Mouse (Mus musculus): ENCODE measurements at regions not wholly inside any gene's neighbourhood (a gene's known extent, or its start where the extent isn't known, plus 50 kb on each side); places are given as distances from the start of the nearest gene placed in this dataset.
A peak's percentile ranks its signal among the peaks of the same experiment; 100 is the strongest.
"Not testable (repeated sequence)": the region's sequence is repeated elsewhere in the genome, so short reads cannot be mapped to it uniquely, and the experiment has no call there.

DNA sequence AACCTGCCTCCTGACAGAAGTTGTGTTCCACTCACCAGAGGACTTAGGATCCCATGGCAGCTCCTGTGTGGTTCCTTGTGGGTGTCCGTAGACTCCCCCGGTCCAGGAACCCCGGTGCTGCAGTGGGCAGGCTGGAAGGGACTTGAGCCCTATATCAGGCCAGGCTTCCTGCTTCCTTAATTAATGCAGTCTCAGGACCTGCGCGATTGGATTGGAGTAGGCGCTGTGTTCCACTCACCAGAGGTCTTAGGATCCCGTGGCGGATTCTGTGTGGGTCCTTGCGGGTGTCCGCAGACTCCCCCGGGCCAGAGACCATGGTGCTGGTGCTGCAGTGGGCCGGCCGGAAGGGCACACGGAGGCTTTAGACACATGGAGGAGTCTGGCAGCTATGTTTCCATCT lies 288.7 kb downstream of the Fut8 start:
- H3K27ac ChIP-seq (ENCODE audit: insufficient read depth, low read depth, low read length); H3K4me1 ChIP-seq (ENCODE audit: control insufficient read depth, insufficient read depth, insufficient read length, low read length); H3K36me3 ChIP-seq (ENCODE audit: control insufficient read depth, insufficient read depth, low read length); H3K27me3 ChIP-seq (ENCODE audit: control insufficient read depth, insufficient read depth, low read length); H3K4me3 ChIP-seq (ENCODE audit: low read depth, low read length): not testable (repeated sequence)
- 97% methylated on average over 14 of the region's 14 CpGs for WGBS

DNA sequence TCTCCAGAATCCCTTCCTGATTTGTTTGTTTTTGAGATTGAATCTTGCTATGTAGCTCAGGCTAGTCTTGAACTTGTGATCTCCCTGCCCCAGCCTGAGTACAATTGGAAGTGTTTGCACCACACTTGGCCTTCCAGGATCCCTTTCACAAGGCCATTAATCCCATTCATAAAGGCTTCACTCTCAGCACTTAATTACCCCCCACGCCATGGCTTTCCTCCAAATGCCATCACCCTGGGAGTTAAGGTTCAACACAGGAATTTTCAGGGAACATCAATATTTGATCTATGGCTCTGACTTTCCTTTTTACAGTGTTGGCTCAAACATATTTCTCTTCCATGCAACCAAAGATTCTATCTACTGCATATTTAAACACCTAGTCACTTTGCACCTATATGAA lies 289.6 kb downstream of the Fut8 start:
- Histone ChIP-seq H3K27ac (ENCODE audit: insufficient read depth, low read depth, low read length) (no peak overlapping the region), H3K4me3 (ENCODE audit: low read depth, low read length) (no peak overlapping the region), H3K27me3 (ENCODE audit: control insufficient read depth, insufficient read depth, low read length) (no peaks in the 10 kb centered on the region), H3K36me3 (ENCODE audit: control insufficient read depth, insufficient read depth, low read length) (no peaks in the 10 kb centered on the region), H3K4me1 (ENCODE audit: control insufficient read depth, insufficient read depth, insufficient read length, low read length) (peaks cover 3% of the 10 kb centered on the region; the same call in 1 of the 2 replicates)
- 56% methylated on average over 1 of the region's 1 CpGs for WGBS
- TF ChIP-seq POLR2A (IDR thresholded peaks at IDR 0.05; ENCODE audit: low read depth, low read length): no peak

DNA sequence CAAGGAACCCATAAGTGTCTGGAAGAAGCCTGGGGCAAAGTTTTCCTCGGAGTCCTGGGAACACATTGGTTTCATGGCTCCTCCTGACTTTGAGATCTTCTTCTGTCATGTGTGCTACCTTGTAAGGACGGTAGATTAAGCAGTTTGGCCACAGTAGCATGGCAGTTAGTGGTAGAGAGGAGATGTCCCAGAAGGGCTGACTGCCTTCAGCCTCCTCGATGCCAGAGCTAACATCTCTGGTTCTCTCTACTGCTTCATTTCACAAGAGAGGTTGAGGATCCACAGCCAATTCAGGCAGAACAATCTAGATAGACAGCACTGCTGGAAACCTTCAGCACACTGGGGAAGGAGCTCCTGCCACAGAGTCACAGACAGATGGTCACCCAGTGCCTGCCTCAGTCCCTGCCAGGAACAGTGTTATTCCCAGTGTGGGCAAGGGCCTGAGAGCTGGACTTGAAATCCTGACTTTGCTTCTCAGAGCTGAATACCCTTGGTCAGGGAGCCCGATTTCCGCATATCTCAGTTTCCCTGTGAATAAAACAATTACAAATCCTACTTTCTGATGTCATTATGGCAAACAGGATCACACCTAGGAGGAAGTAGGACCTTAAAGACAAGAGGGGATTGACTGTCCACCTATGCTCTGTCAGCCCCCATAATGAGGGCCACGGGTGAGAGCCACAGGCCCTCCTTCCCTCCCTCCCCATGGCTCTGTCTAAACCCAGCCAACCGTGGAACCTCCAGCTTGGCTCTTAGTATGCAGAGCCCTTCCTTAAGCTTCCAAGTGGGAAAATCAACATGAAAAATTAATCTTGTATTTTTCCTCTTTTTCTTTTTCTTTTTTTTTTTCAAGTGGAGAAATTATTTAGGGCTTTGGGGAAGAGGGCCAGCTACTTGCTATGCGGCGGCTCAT lies 290.3 kb downstream of the Fut8 start:
- H3K27ac ChIP-seq (ENCODE audit: insufficient read depth, low read depth, low read length): no peak overlapping the region
- WGBS: 89% methylated on average over 9 of the region's 9 CpGs
- peaks cover 3% of the 10 kb centered on the region; the same call in 1 of the 2 replicates for H3K4me1 ChIP-seq (ENCODE audit: control insufficient read depth, insufficient read depth, insufficient read length, low read length)
- no peak overlapping the region for H3K4me3 ChIP-seq (ENCODE audit: low read depth, low read length)
- H3K36me3 ChIP-seq (ENCODE audit: control insufficient read depth, insufficient read depth, low read length): no peaks in the 10 kb centered on the region
- no peaks in the 10 kb centered on the region for H3K27me3 ChIP-seq (ENCODE audit: control insufficient read depth, insufficient read depth, low read length)
- TF ChIP-seq POLR2A (IDR thresholded peaks at IDR 0.05; ENCODE audit: low read depth, low read length): no peak
- no peak for TF ChIP-seq CTCF (IDR thresholded peaks at IDR 0.05; ENCODE audit: extremely low read depth, insufficient read length, insufficient replicate concordance, low read depth, low read length)

GRCm38 (mm10) chr12:77528868-77529271 lies 290.9 kb downstream of the Fut8 start:
- no peaks in the 10 kb centered on the region for H3K36me3 ChIP-seq (ENCODE audit: control insufficient read depth, insufficient read depth, low read length)
- H3K27me3 ChIP-seq (ENCODE audit: control insufficient read depth, insufficient read depth, low read length): no peaks in the 10 kb centered on the region
- TF ChIP-seq CTCF (IDR thresholded peaks at IDR 0.05; ENCODE audit: extremely low read depth, insufficient read length, insufficient replicate concordance, low read depth, low read length) (no peak), POLR2A (IDR thresholded peaks at IDR 0.05; ENCODE audit: low read depth, low read length) (no peak)
- H3K4me1 ChIP-seq (ENCODE audit: control insufficient read depth, insufficient read depth, insufficient read length, low read length): peaks cover 3% of the 10 kb centered on the region; the same call in 1 of the 2 replicates
- H3K27ac ChIP-seq (ENCODE audit: insufficient read depth, low read depth, low read length): no peak overlapping the region
- WGBS: 85% methylated on average over 8 of the region's 8 CpGs
- H3K4me3 ChIP-seq (ENCODE audit: low read depth, low read length): no peak overlapping the region

DNA sequence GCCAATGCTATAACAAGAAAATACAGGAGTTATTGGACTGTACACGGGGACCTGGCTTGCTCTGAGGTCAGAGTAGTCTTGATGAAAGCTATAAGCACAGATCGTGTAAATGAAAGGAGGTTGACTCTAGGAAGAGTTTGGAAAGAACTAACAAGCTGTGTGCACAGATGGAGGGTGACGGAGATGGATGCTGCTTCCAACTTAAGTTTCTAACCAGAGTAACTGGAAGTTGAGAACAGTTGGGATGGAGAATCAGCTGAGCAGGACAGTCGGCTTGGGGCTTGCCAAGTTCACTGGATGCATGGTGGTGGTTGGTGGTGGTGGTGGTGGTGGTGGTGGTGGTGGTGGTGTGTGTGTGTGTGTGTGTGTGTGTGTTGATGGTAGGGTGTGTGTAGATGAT lies 291.5 kb downstream of the Fut8 start:
- WGBS: 91% methylated on average over 4 of the region's 4 CpGs

DNA sequence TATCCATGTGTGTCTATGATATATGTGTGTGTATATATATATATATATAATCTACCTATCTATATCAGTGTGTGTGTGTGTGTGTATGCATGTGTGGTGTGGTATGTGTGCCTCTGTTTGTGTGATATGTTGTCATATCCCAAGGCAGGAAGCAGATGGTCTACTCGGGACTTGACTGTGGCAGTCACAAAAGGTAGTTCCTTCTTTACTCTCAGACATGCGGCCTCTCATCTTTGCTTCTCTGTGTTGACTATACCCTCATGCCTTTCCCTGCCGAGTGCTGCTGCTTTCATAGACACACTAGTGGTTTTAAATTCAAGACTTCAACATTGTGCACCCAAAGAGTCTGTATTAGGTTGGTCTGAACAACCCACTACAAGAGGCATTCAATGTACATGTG lies 292.0 kb downstream of the Fut8 start:
- H3K27me3 ChIP-seq (ENCODE audit: control insufficient read depth, insufficient read depth, low read length): no peaks in the 10 kb centered on the region
- WGBS: 91% methylated on average over 3 of the region's 3 CpGs
- TF ChIP-seq CTCF (IDR thresholded peaks at IDR 0.05; ENCODE audit: extremely low read depth, insufficient read length, insufficient replicate concordance, low read depth, low read length) (no peak), POLR2A (IDR thresholded peaks at IDR 0.05; ENCODE audit: low read depth, low read length) (no peak)

More for the DNA sequence above, 291.5 kb downstream of the Fut8 start:
- no peak for TF ChIP-seq POLR2A (IDR thresholded peaks at IDR 0.05; ENCODE audit: low read depth, low read length)
- no peak for TF ChIP-seq CTCF (IDR thresholded peaks at IDR 0.05; ENCODE audit: extremely low read depth, insufficient read length, insufficient replicate concordance, low read depth, low read length)
- H3K4me3 ChIP-seq (ENCODE audit: low read depth, low read length): no peak overlapping the region
- no peaks in the 10 kb centered on the region for H3K27me3 ChIP-seq (ENCODE audit: control insufficient read depth, insufficient read depth, low read length)
- H3K36me3 ChIP-seq (ENCODE audit: control insufficient read depth, insufficient read depth, low read length): no peaks in the 10 kb centered on the region
- no peak overlapping the region for H3K27ac ChIP-seq (ENCODE audit: insufficient read depth, low read depth, low read length)
- H3K4me1 ChIP-seq (ENCODE audit: control insufficient read depth, insufficient read depth, insufficient read length, low read length): peaks cover 3% of the 10 kb centered on the region; the same call in 1 of the 2 replicates

GRCm38 (mm10) chr12:77531294-77531693 lies 293.4 kb downstream of the Fut8 start:
- Histone ChIP-seq H3K27me3 (ENCODE audit: control insufficient read depth, insufficient read depth, low read length) (no peaks in the 10 kb centered on the region), H3K4me3 (ENCODE audit: low read depth, low read length) (no peak overlapping the region), H3K27ac (ENCODE audit: insufficient read depth, low read depth, low read length) (no peak overlapping the region), H3K36me3 (ENCODE audit: control insufficient read depth, insufficient read depth, low read length) (no peaks in the 10 kb centered on the region), H3K4me1 (ENCODE audit: control insufficient read depth, insufficient read depth, insufficient read length, low read length) (peaks cover 3% of the 10 kb centered on the region; the same call in 1 of the 2 replicates)
- TF ChIP-seq POLR2A (IDR thresholded peaks at IDR 0.05; ENCODE audit: low read depth, low read length) (no peak), CTCF (IDR thresholded peaks at IDR 0.05; ENCODE audit: extremely low read depth, insufficient read length, insufficient replicate concordance, low read depth, low read length) (peak; percentile 76)
- 68% methylated on average over 5 of the region's 5 CpGs for WGBS

More for the DNA sequence above, 292.0 kb downstream of the Fut8 start:
- peaks cover 3% of the 10 kb centered on the region; the same call in 1 of the 2 replicates for H3K4me1 ChIP-seq (ENCODE audit: control insufficient read depth, insufficient read depth, insufficient read length, low read length)
- H3K36me3 ChIP-seq (ENCODE audit: control insufficient read depth, insufficient read depth, low read length): no peaks in the 10 kb centered on the region
- no peak overlapping the region for H3K27ac ChIP-seq (ENCODE audit: insufficient read depth, low read depth, low read length)
- H3K4me3 ChIP-seq (ENCODE audit: low read depth, low read length): no peak overlapping the region

Measured in small intestine, adult 2 months (tissue).